Mouse (Mus musculus) right cerebral cortex, postnatal 25 days (tissue): ENCODE data around the gene Gm28035.

Source experiments
- DNase-seq: peaks from one replicate; pipeline ENCODE4 v3.0.0; 2022

Gene Gm28035

GRCm38 (mm10) chr2:30238906-30239465 lies 1.4 kb upstream of the Gm28035 start:
- no peak for DNase-seq

GRCm38 (mm10) chr2:30239777-30240176 lies 590 bp upstream of the Gm28035 start:
- DNase-seq, result no peak

- DNase-seq, result no peak
Observed at GRCm38 (mm10) chr2:30242509-30242908, 2.1 kb downstream of the Gm28035 start.

GRCm38 (mm10) chr2:30243391-30243790 lies 3.0 kb downstream of the Gm28035 start:
- DNase-seq, result no peak

- no peak for DNase-seq
Observed at GRCm38 (mm10) chr2:30244595-30245178, 4.3 kb downstream of the Gm28035 start.

- DNase-seq, result no peak
Observed at GRCm38 (mm10) chr2:30247036-30247435, 6.7 kb downstream of the Gm28035 start.

GRCm38 (mm10) chr2:30247681-30248080 lies 7.3 kb downstream of the Gm28035 start:
- no peak for DNase-seq

- DNase-seq, result no peak
Observed at GRCm38 (mm10) chr2:30249182-30249581, 8.8 kb downstream of the Gm28035 start.

GRCm38 (mm10) chr2:30250166-30251128 lies 10.1 kb downstream of the Gm28035 start:
- DNase-seq, result no peak

GRCm38 (mm10) chr2:30251417-30252104 lies 11.2 kb downstream of the Gm28035 start:
- DNase-seq, result no peak

GRCm38 (mm10) chr2:30252521-30252920 lies 12.2 kb downstream of the Gm28035 start:
- DNase-seq, result no peak

GRCm38 (mm10) chr2:30253809-30254208 lies 13.4 kb downstream of the Gm28035 start:
- DNase-seq, result no peak

- no peak for DNase-seq
Observed at GRCm38 (mm10) chr2:30255631-30256395, 15.4 kb downstream of the Gm28035 start.

GRCm38 (mm10) chr2:30256616-30257350 lies 16.4 kb downstream of the Gm28035 start:
- DNase-seq, result no peak

GRCm38 (mm10) chr2:30257699-30258460 lies 17.5 kb downstream of the Gm28035 start:
- no peak for DNase-seq

- DNase-seq, result no peak
Observed at GRCm38 (mm10) chr2:30258600-30258999, 18.2 kb downstream of the Gm28035 start.

GRCm38 (mm10) chr2:30259131-30260064 lies 19.0 kb downstream of the Gm28035 start:
- no peak for DNase-seq

GRCm38 (mm10) chr2:30261064-30261736 lies 20.8 kb downstream of the Gm28035 start:
- no peak for DNase-seq
